Mouse (Mus musculus): Measurements from ENCODE around the gene Vars.

The Vars gene

GRCm38 (mm10) chr17:35048932-35049440, 48.2 kb downstream of the Vars start:
- DNase-seq = no peak

GRCm38 (mm10) chr17:35049561-35050016, 48.8 kb downstream of the Vars start, which contains the start of gene Clic1:
Gene Clic1, plus strand, starts transcription at chr17:35049966.
- peak; percentile 71 to 78 for DNase-seq

- peak; percentile 66 to 75 for DNase-seq
Measured at GRCm38 (mm10) chr17:35050126-35050750, 49.5 kb downstream of the Vars start.

- peak; percentile 89 to 90 for DNase-seq
Measured at GRCm38 (mm10) chr17:35051156-35052086, 50.6 kb downstream of the Vars start.

- DNase-seq = no peak
Measured at GRCm38 (mm10) chr17:35052271-35052798, 51.5 kb downstream of the Vars start.

- no peak for DNase-seq
Measured at GRCm38 (mm10) chr17:35055691-35056495, 55.1 kb downstream of the Vars start.

GRCm38 (mm10) chr17:35057090-35057489, 56.3 kb downstream of the Vars start:
- DNase-seq = no peak

GRCm38 (mm10) chr17:35058316-35058715, 57.5 kb downstream of the Vars start:
- peak in 1 of 2 experiments; percentile 27 for DNase-seq

GRCm38 (mm10) chr17:35058911-35059892, 58.4 kb downstream of the Vars start, which contains the start of gene Ddah2:
Gene Ddah2, plus strand, starts transcription at chr17:35059035.
- DNase-seq = peak; percentile 97 to 98

GRCm38 (mm10) chr17:35060071-35060470, 59.3 kb downstream of the Vars start:
- DNase-seq = peak in 1 of 2 experiments; percentile 54

GRCm38 (mm10) chr17:35060737-35061297, 60.0 kb downstream of the Vars start:
- peak; percentile 51 to 63 for DNase-seq

GRCm38 (mm10) chr17:35061299-35061698, 60.5 kb downstream of the Vars start:
- no peak for DNase-seq

- peak; percentile 82 to 88 for DNase-seq
Measured at GRCm38 (mm10) chr17:35063466-35063865, 62.7 kb downstream of the Vars start.

GRCm38 (mm10) chr17:35064378-35064877, 63.6 kb downstream of the Vars start:
- peak; percentile 82 to 85 for DNase-seq

- DNase-seq = peak; percentile 51 to 55
Measured at GRCm38 (mm10) chr17:35064951-35065947, 64.5 kb downstream of the Vars start, which contains the start of gene Ly6g6c. Gene Ly6g6c, plus strand, starts transcription at chr17:35065388.
